Mouse (Mus musculus) testis, adult 2 months (tissue): ENCODE results near the gene 1700025G04Rik.

Experiments
- CTCF ChIP-seq: fragments of 200-500 bp; IDR thresholded peaks from 2 replicates; pipeline ENCODE4 v1.5.1; 2012; ENCODE audit warnings: low read depth, mild to moderate bottlenecking, inconsistent platforms, low read length, moderate library complexity; ENCODE audit not compliant: control insufficient read depth, insufficient read depth, insufficient replicate concordance
- POLR2A ChIP-seq: fragments of 200-500 bp; IDR thresholded peaks from 2 replicates; pipeline ENCODE4 v1.6.1; 2012; ENCODE audit warnings: low read depth, mild to moderate bottlenecking, inconsistent platforms, low read length, moderate library complexity; ENCODE audit not compliant: control insufficient read depth

- no peak for TF ChIP-seq CTCF
- no peak for TF ChIP-seq POLR2A
Observed at GRCm38 (mm10) chr1:151944457-151945223, 145.3 kb downstream of the 1700025G04Rik start.
